Mouse (Mus musculus): ENCODE results near the gene BC049715. TPM values are rescaled to one million over a fixed set of nuclear protein-coding genes. Genes with fewer than 3 reads are reported as not detected.
"Not testable (repeated sequence)": the region's sequence is repeated elsewhere in the genome, so short reads cannot be mapped to it uniquely, and the experiment has no call there.

The BC049715 gene
- total RNA-seq, 4 experiments from 2014 or later, result 0.89 to 1.6 (median 0.94) TPM

- DNase-seq (ENCODE audit: low spot score), result no peak
These were observed 22.8 kb downstream of the BC049715 start for GRCm38 (mm10) chr6:136850267-136850666.

- no peak for DNase-seq (ENCODE audit: low spot score)
These were observed 24.9 kb downstream of the BC049715 start for GRCm38 (mm10) chr6:136852348-136852747.

GRCm38 (mm10) chr6:136852762-136853161, 25.3 kb downstream of the BC049715 start:
- DNase-seq (ENCODE audit: low spot score), result no peak

GRCm38 (mm10) chr6:136854361-136854781, 26.9 kb downstream of the BC049715 start:
- DNase-seq (ENCODE audit: low spot score), result no peak

- no peak for DNase-seq (ENCODE audit: low spot score)
These were observed 27.8 kb downstream of the BC049715 start for GRCm38 (mm10) chr6:136855183-136855582.

- DNase-seq (ENCODE audit: low spot score), result no peak
These were observed 28.7 kb downstream of the BC049715 start for GRCm38 (mm10) chr6:136856071-136856636.

- peak; percentile 26 for DNase-seq (ENCODE audit: low spot score)
These were observed 29.9 kb downstream of the BC049715 start, which contains the start of gene Art4 for GRCm38 (mm10) chr6:136857186-136857872. TSS of gene Art4 (minus strand) at chr6:136857733.

GRCm38 (mm10) chr6:136857873-136858260, 30.4 kb downstream of the BC049715 start:
- peak; percentile 71 for DNase-seq (ENCODE audit: low spot score)

GRCm38 (mm10) chr6:136858420-136858819, 31.0 kb downstream of the BC049715 start:
- DNase-seq (ENCODE audit: low spot score), result peak; percentile 31

- peak; percentile 74 for DNase-seq (ENCODE audit: low spot score)
These were observed 33.6 kb downstream of the BC049715 start for GRCm38 (mm10) chr6:136861020-136861419.

GRCm38 (mm10) chr6:136865360-136865759, 37.9 kb downstream of the BC049715 start:
- DNase-seq (ENCODE audit: low spot score), result no peak

GRCm38 (mm10) chr6:136866150-136866549, 38.7 kb downstream of the BC049715 start:
- no peak for DNase-seq (ENCODE audit: low spot score)

- DNase-seq (ENCODE audit: low spot score), result no peak
These were observed 41.5 kb downstream of the BC049715 start for GRCm38 (mm10) chr6:136868921-136869320.

GRCm38 (mm10) chr6:136874599-136874998, 47.2 kb downstream of the BC049715 start:
- no peak for DNase-seq (ENCODE audit: low spot score)

GRCm38 (mm10) chr6:136875670-136876069, 48.2 kb downstream of the BC049715 start, which contains the start of gene Mgp:
TSS of gene Mgp (minus strand) at chr6:136875823.
- peak; percentile 64 for DNase-seq (ENCODE audit: low spot score)

- DNase-seq (ENCODE audit: low spot score), result no peak
These were observed 54.3 kb downstream of the BC049715 start for GRCm38 (mm10) chr6:136881678-136882077.

GRCm38 (mm10) chr6:136883431-136883915, 56.0 kb downstream of the BC049715 start:
- DNase-seq (ENCODE audit: low spot score), result no peak

GRCm38 (mm10) chr6:136883961-136884360, 56.5 kb downstream of the BC049715 start:
- no peak for DNase-seq (ENCODE audit: low spot score)

- not testable (repeated sequence) for DNase-seq (ENCODE audit: low spot score)
These were observed 57.3 kb downstream of the BC049715 start for GRCm38 (mm10) chr6:136884766-136885165.

GRCm38 (mm10) chr6:136887854-136888253, 60.4 kb downstream of the BC049715 start:
- DNase-seq (ENCODE audit: low spot score), result peak; percentile 86

- no peak for DNase-seq (ENCODE audit: low spot score)
These were observed 61.6 kb downstream of the BC049715 start for GRCm38 (mm10) chr6:136889067-136889466.

GRCm38 (mm10) chr6:136889554-136889953, 62.1 kb downstream of the BC049715 start:
- DNase-seq (ENCODE audit: low spot score), result no peak

All from heart, adult 8-10 months (tissue).